Mouse (Mus musculus) embryonic facial prominence, embryonic 13.5 days (tissue): ENCODE data around the gene Gulp1. TPM values are rescaled to one million over a fixed set of nuclear protein-coding genes. Genes with fewer than 3 reads are reported as not detected.

Source experiments
- ATAC-seq: fragments of 200-750 bp; cut with Nextera tagmentation; 2 replicates; pipeline ENCODE4 v1.8.0; 2017; ENCODE audit warnings: low read depth; ENCODE audit not compliant: insufficient number of reproducible peaks, insufficient read depth, low FRiP score, low TSS enrichment
- H3K27ac ChIP-seq: fragments of 300-500 bp; sonication (generic); 2 replicates; pipeline ENCODE4 v1.5.1; 2015; ENCODE audit warnings: moderate library complexity, mild to moderate bottlenecking, inconsistent platforms
- H3K27me3 ChIP-seq: fragments of 300-500 bp; sonication (generic); 2 replicates; pipeline ENCODE4 v1.6.1; 2015; ENCODE audit warnings: mild to moderate bottlenecking, inconsistent platforms
- H3K36me3 ChIP-seq: fragments of 300-500 bp; sonication (generic); 2 replicates; pipeline ENCODE4 v1.6.1; 2015; ENCODE audit warnings: mild to moderate bottlenecking, inconsistent platforms
- H3K4me1 ChIP-seq: fragments of 300-500 bp; sonication (generic); 2 replicates; pipeline ENCODE4 v1.6.1; 2015; ENCODE audit warnings: inconsistent platforms
- H3K4me2 ChIP-seq: fragments of 300-500 bp; sonication (generic); 2 replicates; pipeline ENCODE4 v1.6.1; 2015; ENCODE audit warnings: moderate library complexity, mild to moderate bottlenecking, inconsistent platforms
- H3K4me3 ChIP-seq: fragments of 300-500 bp; sonication (generic); 2 replicates; pipeline ENCODE4 v1.5.1; 2015; ENCODE audit warnings: mild to moderate bottlenecking, inconsistent platforms
- H3K9ac ChIP-seq: fragments of 300-500 bp; sonication (generic); 2 replicates; pipeline ENCODE4 v1.6.1; 2015; ENCODE audit warnings: mild to moderate bottlenecking, inconsistent platforms
- H3K9me3 ChIP-seq: fragments of 300-500 bp; sonication (generic); 2 replicates; pipeline ENCODE4 v1.6.1; 2016; ENCODE audit warnings: inconsistent platforms
- WGBS: fragments of 180-500 bp; shearing (Covaris S2); methylation state at CpG from one replicate; pipeline ENCODE4 v1.1.7; 2015; ENCODE audit warnings: mixed read lengths; 5-methylcytosine and 5-hydroxymethylcytosine counted together
- polyA plus RNA-seq: library from polyadenylated mRNA; unstranded; fragments of >200 nt; fragmentation: Nextera tagmentation; extraction: Ambion mirVana; gene quantifications from 2 replicates; pipeline ENCODE4 v1.2.1, GENCODE M21; 2015

The Gulp1 gene
- polyA plus RNA-seq, 1 experiment from 2014 or later: 30.3 TPM

GRCm38 (mm10) chr1:44741256-44741655, 189.9 kb downstream of the Gulp1 start:
- no peak for ATAC-seq
- Histone ChIP-seq H3K4me1 (no peaks in the 10 kb centered on the region), H3K4me3 (no peak overlapping the region), H3K27me3 (no peaks in the 10 kb centered on the region), H3K4me2 (no peak overlapping the region), H3K27ac (no peak overlapping the region), H3K9me3 (no peaks in the 10 kb centered on the region), H3K9ac (no peak overlapping the region), H3K36me3 (no peaks in the 10 kb centered on the region)

- no peak overlapping the region for H3K9ac ChIP-seq
- no peaks in the 10 kb centered on the region for H3K36me3 ChIP-seq
- no peak overlapping the region for H3K27ac ChIP-seq
- H3K27me3 ChIP-seq: no peaks in the 10 kb centered on the region
- no peak overlapping the region for H3K4me3 ChIP-seq
- peaks cover 4% of the 10 kb centered on the region for H3K4me1 ChIP-seq
- no peak for ATAC-seq
- H3K9me3 ChIP-seq: no peaks in the 10 kb centered on the region
- no peak overlapping the region for H3K4me2 ChIP-seq
- WGBS: 1% methylated on average over 2 of the region's 2 CpGs
These were observed 194.4 kb downstream of the Gulp1 start for GRCm38 (mm10) chr1:44745711-44746110.

GRCm38 (mm10) chr1:44750731-44751730, 199.7 kb downstream of the Gulp1 start:
- Histone ChIP-seq H3K27ac (peak overlapping the region; percentile 75), H3K4me1 (peaks cover 9% of the 10 kb centered on the region), H3K4me3 (no peak overlapping the region), H3K4me2 (no peak overlapping the region), H3K9me3 (peaks cover 3% of the 10 kb centered on the region; the same call in 1 of the 2 replicates), H3K9ac (no peak overlapping the region), H3K36me3 (no peaks in the 10 kb centered on the region; the same call in 1 of the 2 replicates), H3K27me3 (no peaks in the 10 kb centered on the region)
- 16% methylated on average over 5 of the region's 5 CpGs for WGBS
- peak; percentile 72; the same call in 1 of the 2 replicates for ATAC-seq

GRCm38 (mm10) chr1:44778251-44778650, 226.9 kb downstream of the Gulp1 start:
- ATAC-seq: no peak
- 20% methylated on average over 1 of the region's 1 CpGs for WGBS
- no peak overlapping the region for H3K9ac ChIP-seq
- no peak overlapping the region for H3K4me2 ChIP-seq
- peak overlapping the region; percentile 29 for H3K27ac ChIP-seq
- no peaks in the 10 kb centered on the region for H3K27me3 ChIP-seq
- peaks cover 13% of the 10 kb centered on the region; the same call in 1 of the 2 replicates for H3K36me3 ChIP-seq
- 0 out of 2 replicates have a peak, but pooled peaks cover 3% of the 10 kb centered on the region for H3K4me1 ChIP-seq
- H3K4me3 ChIP-seq: no peak overlapping the region
- H3K9me3 ChIP-seq: no peaks in the 10 kb centered on the region

GRCm38 (mm10) chr1:44803594-44804372, 252.5 kb downstream of the Gulp1 start:
- Histone ChIP-seq H3K27me3 (no peaks in the 10 kb centered on the region), H3K27ac (no peak overlapping the region), H3K4me1 (no peaks in the 10 kb centered on the region), H3K9ac (no peak overlapping the region), H3K9me3 (no peaks in the 10 kb centered on the region), H3K36me3 (no peaks in the 10 kb centered on the region), H3K4me2 (no peak overlapping the region), H3K4me3 (no peak overlapping the region)
- no peak for ATAC-seq
- WGBS: 69% methylated on average over 4 of the region's 4 CpGs

- no peaks in the 10 kb centered on the region for H3K4me1 ChIP-seq
- H3K4me3 ChIP-seq: no peak overlapping the region
- no peak overlapping the region for H3K27ac ChIP-seq
- ATAC-seq: no peak
- no peak overlapping the region for H3K4me2 ChIP-seq
- no peaks in the 10 kb centered on the region for H3K9me3 ChIP-seq
- H3K27me3 ChIP-seq: no peaks in the 10 kb centered on the region
- H3K36me3 ChIP-seq: no peaks in the 10 kb centered on the region
- no peak overlapping the region for H3K9ac ChIP-seq
These were observed 255.1 kb downstream of the Gulp1 start for GRCm38 (mm10) chr1:44806368-44806767.

- no peak for ATAC-seq
- H3K9me3 ChIP-seq: no peaks in the 10 kb centered on the region
- no peak overlapping the region for H3K4me2 ChIP-seq
- no peak overlapping the region for H3K9ac ChIP-seq
- H3K36me3 ChIP-seq: no peaks in the 10 kb centered on the region
- H3K4me3 ChIP-seq: no peak overlapping the region
- no peaks in the 10 kb centered on the region for H3K27me3 ChIP-seq
- 50% methylated on average over 2 of the region's 2 CpGs for WGBS
- H3K4me1 ChIP-seq: no peaks in the 10 kb centered on the region
- 0 out of 2 replicates have a peak overlapping the region, but pooled peaks have one; percentile 7 for H3K27ac ChIP-seq
These were observed 259.0 kb downstream of the Gulp1 start for GRCm38 (mm10) chr1:44810336-44810735.

- no peaks in the 10 kb centered on the region for H3K4me1 ChIP-seq
- whole genome bisulfite sequencing: 51% methylated on average over 4 of the region's 4 CpGs
- H3K27me3 ChIP-seq: no peaks in the 10 kb centered on the region
- no peaks in the 10 kb centered on the region for H3K36me3 ChIP-seq
- H3K9ac ChIP-seq: no peak overlapping the region
- H3K9me3 ChIP-seq: no peaks in the 10 kb centered on the region
- no peak overlapping the region for H3K4me2 ChIP-seq
- ATAC-seq: no peak
- no peak overlapping the region for H3K27ac ChIP-seq
- H3K4me3 ChIP-seq: no peak overlapping the region
These were observed 282.6 kb downstream of the Gulp1 start for GRCm38 (mm10) chr1:44833934-44834333.
